Mouse (Mus musculus): ENCODE measurements around the gene Tmprss7.

DNA sequence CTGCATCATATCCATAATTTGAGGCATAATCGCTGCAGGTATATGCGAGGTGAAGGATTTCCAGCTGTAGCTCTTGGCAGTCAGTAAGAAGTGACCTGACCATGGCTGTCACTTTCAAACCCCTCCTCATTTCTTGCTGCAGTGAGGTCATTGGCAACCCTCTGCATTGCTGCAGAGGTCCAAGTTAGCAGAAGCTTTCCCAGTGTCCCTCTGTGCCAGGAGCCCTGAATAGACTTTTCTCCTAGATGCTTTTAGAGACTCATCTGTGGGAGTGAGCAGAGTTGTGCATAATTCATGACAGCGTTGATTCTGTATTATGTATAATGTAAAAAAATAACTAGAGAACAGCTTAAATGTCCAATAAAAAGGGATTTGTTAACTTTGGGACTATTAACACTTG, 8.2 kb downstream of the Tmprss7 start:
- no peak for TF ChIP-seq CTCF (IDR thresholded peaks at IDR 0.05)
- TF ChIP-seq POLR2A (IDR thresholded peaks at IDR 0.05; ENCODE audit: insufficient read depth, low read depth, low read length) = no peak
- TF ChIP-seq EP300 (IDR thresholded peaks at IDR 0.05; ENCODE audit: insufficient read depth, low read depth, low read length) = no peak
